Mouse (Mus musculus) liver, adult 2 months (tissue): ENCODE measurements at regions not wholly inside any gene's neighbourhood (a gene's known extent, or its start where the extent isn't known, plus 50 kb on each side); places are given as distances from the start of the nearest gene placed in this dataset.

Experiments
- CTCF ChIP-seq: fragments of 200-500 bp; IDR thresholded peaks from 2 replicates; pipeline ENCODE4 v1.5.1; 2011; ENCODE audit warnings: low read depth, low read length, control low read depth
- POLR2A ChIP-seq: fragments of 200-500 bp; IDR thresholded peaks from 2 replicates; pipeline ENCODE4 v1.6.1; 2011; ENCODE audit warnings: low read length, control low read depth; ENCODE audit not compliant: insufficient read depth; ENCODE audit errors: extremely low read depth

- TF ChIP-seq CTCF (no peak), POLR2A (no peak)
Observed at GRCm38 (mm10) chr9:94287559-94287958, 250.3 kb downstream of the 1190002N15Rik start.
